Mouse (Mus musculus) duodenum, adult 2 months (tissue): ENCODE data around the gene Gckr. TPM values are rescaled to one million over a fixed set of nuclear protein-coding genes. Genes with fewer than 3 reads are reported as not detected.

Experiments used
- polyA plus RNA-seq: library from polyadenylated mRNA; depleted of rRNA; stranded (reverse); fragments of >200 nt; gene quantifications from 2 replicates; pipeline ENCODE4 v1.2.3, GENCODE M21; 2012; ENCODE audit warnings: low replicate concordance; rRNA removed

Gene Gckr
- not detected in 2 replicates for polyA plus RNA-seq

DNA sequence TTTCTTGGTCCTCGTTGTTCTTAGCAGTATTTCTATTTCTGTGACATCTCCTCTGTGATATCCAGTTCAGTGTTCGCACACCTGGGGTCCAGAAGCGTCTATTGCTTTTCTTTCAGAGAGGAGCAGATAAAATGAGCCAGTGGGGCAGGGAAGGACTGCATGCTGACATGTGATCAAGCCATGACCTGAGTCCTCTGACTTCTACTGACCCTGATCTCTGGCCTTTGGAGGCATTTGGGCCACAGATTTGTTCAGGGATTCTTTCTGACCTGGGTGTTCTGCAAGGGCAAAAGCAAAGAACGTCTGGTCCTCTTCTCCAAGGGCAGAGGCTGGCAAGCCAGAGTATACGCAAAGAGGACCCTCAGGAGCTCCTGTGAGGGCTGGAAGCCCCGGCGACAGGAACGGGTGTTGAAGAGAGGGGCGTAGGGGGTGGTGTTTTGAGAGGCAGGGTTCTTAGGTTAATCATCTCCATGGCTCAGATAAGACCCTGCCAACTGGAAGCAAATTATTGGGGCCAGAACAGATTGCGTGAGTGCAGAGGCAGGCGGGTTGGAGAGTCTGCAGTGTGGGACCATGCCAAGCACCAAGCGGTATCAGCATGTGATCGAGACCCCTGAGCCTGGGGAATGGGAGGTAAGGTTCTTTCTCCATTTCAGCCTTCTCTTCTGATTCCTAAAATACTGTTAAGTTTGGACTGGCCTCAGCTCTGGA, at the start of gene Gckr:
Gene Gckr (plus strand): TSS at position 397 of the 711 bp plus-strand sequence.

DNA sequence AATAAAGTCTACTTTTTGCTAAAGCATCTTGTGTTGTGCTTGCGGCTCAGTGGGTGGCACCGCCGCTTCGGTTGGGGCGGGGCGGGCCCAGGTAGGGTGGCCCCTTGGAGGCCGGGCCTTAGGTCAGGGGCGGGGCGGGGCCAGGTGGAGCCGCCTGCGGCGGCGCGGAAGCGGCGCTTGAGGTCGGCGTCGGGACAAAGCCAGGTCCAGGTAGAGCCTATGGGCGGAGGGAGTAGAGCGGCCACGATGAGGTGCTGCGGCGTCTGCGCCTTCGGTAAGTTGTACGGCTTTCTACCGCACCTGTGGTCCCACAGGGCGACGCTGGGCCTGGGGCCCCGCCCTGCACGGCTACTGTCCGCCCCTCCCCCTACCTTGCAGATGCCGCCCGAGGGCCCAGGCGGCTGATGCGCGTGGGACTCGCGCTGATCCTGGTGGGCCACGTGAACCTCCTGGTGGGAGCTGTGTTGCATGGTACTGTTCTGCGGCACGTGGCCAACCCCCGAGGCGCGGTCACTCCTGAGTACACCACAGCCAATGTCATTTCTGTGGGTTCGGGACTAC, 45.6 kb upstream of the Gckr start, which contains the start of gene Krtcap3:
Gene Krtcap3 (plus strand): TSS at position 151 of the 561 bp plus-strand sequence.

DNA sequence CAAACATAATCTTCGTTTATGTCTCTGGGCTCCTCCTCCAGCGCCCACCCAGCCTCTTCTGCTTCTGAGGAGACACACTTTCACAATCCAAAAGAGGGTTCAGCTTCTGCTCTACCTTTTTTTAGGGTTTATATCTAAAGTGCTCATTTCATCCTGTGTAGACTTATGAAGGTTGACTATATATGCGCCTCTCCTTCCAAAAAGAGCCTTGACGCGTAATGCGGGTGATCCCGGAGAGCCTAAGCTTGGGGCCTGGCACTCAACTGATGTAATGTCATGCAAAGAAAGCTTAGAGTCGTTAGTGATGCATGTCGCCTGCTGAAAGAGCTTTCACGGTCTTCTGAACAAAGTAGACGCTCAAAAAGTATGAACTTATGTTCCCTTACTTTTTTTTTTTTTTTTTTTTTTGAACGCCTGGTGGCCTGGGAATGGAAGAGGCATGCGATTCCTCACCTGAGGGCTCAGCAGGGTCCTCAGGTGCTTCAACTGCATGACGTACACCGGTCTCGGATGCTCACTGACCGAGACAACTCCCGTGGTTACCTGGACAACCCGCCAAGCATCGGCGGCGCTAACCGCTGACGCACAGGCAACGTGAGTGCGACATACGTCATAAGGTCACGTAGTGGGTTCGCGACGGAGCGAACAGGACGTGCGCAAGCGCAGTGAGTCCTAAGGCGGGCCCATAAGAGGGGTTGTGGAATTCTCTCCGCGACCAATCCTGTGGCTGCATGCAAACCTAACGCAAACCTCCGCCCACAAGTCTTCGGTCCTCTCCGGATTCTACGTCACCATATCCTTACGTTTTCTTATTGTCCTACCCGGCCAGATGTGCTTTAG, 6.5 kb upstream of the Gckr start, which contains the start of gene Ift172:
Gene Ift172 (minus strand): TSS at position 596 of the 840 bp plus-strand sequence.

DNA sequence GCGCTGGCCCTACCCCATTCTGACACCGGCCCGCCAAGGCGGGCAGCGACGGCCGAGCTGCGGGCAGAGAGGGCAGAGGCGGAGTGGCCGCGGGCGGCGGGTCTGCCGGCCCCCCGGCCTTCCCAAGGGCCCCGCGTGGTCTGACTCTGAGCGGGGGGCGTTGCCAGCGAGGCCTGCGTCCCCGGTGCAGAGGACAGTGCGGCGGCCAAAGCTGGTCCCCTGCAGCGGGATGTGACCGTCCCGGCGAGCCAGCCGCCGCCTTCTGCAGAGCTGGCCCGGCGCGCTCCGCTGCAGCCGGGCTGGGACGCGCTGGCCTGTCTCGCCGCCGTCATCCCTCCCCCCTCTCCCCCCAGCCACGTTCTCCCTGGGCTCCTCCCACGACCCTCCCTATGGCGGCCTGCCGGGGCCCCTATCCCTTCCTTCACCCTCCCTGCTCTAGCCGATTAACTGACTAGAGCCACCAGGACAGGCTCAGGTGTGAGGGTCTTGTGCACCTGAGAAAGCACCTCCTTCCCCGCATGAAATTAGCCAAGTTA, 1.6 kb upstream of the Gckr start, which contains the start of gene Fndc4:
Gene Fndc4 (minus strand): TSS at position 475 of the 536 bp plus-strand sequence.

Other genes starting within 250 kb of the Gckr start
- gene Atraid, start 249.1 kb upstream of the Gckr start, polyA plus RNA-seq: 39.3 and 58.7 TPM in 2 replicates
- gene Slc5a6, start 248.5 kb upstream of the Gckr start, polyA plus RNA-seq: 37.3 and 46.8 TPM in 2 replicates
- gene Cad, start 242.7 kb upstream of the Gckr start, polyA plus RNA-seq: 13.4 and 20.9 TPM in 2 replicates
- not detected in 2 replicates for gene Dnajc5g, start 191.2 kb upstream of the Gckr start, polyA plus RNA-seq
- gene Slc30a3, start 189.2 kb upstream of the Gckr start, polyA plus RNA-seq: 0.15 and 0.69 TPM in 2 replicates
- gene Trim54, start 180.7 kb upstream of the Gckr start, polyA plus RNA-seq: not detected in 2 replicates
- not detected in 2 replicates for gene Ucn, start 158.6 kb upstream of the Gckr start, polyA plus RNA-seq
- gene Mpv17, start 143.2 kb upstream of the Gckr start, polyA plus RNA-seq: 20.0 and 31.7 TPM in 2 replicates
- 0.47 and 0.76 TPM in 2 replicates for gene Gm29609, start 117.5 kb upstream of the Gckr start, polyA plus RNA-seq
- gene Gtf3c2, start 117.3 kb upstream of the Gckr start, polyA plus RNA-seq: 29.7 and 31.1 TPM in 2 replicates
- gene Snx17, start 104.2 kb upstream of the Gckr start, polyA plus RNA-seq: 59.4 and 61.7 TPM in 2 replicates
- 27.5 and 32.1 TPM in 2 replicates for gene Eif2b4, start 104.0 kb upstream of the Gckr start, polyA plus RNA-seq
- 52.4 and 60.3 TPM in 2 replicates for gene Zfp513, start 95.1 kb upstream of the Gckr start, polyA plus RNA-seq
- gene Ppm1g, start 76.8 kb upstream of the Gckr start, polyA plus RNA-seq: 85.7 and 105 TPM in 2 replicates
- 185 and 336 TPM in 2 replicates for gene Nrbp1, start 56.6 kb upstream of the Gckr start, polyA plus RNA-seq
- 1.2 TPM in 1 of 2 replicates, not detected in the other for gene Gm9970, start 56.2 kb upstream of the Gckr start, polyA plus RNA-seq
- 217 and 238 TPM in 2 replicates for gene Krtcap3, start 45.8 kb upstream of the Gckr start, polyA plus RNA-seq
- 31.0 and 35.5 TPM in 2 replicates for gene Ift172, start 6.3 kb upstream of the Gckr start, polyA plus RNA-seq
- gene Fndc4, start 1.4 kb upstream of the Gckr start, polyA plus RNA-seq: 2.6 and 5.2 TPM in 2 replicates
- 3.0 and 4.6 TPM in 2 replicates for gene Zfp512, start 155.0 kb downstream of the Gckr start, polyA plus RNA-seq
- gene 4930548H24Rik, start 188.3 kb downstream of the Gckr start, polyA plus RNA-seq: not detected in 2 replicates
- 3.9 and 15.5 TPM in 2 replicates for gene Gpn1, start 197.3 kb downstream of the Gckr start, polyA plus RNA-seq
- 7.0 and 9.3 TPM in 2 replicates for gene Slc4a1ap, start 229.6 kb downstream of the Gckr start, polyA plus RNA-seq
- 4.6 and 6.4 TPM in 2 replicates for gene Supt7l, start 230.4 kb downstream of the Gckr start, polyA plus RNA-seq